Mouse (Mus musculus) 3T3-L1 (cell line): ENCODE measurements around the gene Abcg4.

ENCODE experiments used
- DNase-seq: peaks from one replicate; pipeline ENCODE4 v3.0.0-alpha.2; 2015; ENCODE audit warnings: low read depth, low spot score

Gene Abcg4

DNA sequence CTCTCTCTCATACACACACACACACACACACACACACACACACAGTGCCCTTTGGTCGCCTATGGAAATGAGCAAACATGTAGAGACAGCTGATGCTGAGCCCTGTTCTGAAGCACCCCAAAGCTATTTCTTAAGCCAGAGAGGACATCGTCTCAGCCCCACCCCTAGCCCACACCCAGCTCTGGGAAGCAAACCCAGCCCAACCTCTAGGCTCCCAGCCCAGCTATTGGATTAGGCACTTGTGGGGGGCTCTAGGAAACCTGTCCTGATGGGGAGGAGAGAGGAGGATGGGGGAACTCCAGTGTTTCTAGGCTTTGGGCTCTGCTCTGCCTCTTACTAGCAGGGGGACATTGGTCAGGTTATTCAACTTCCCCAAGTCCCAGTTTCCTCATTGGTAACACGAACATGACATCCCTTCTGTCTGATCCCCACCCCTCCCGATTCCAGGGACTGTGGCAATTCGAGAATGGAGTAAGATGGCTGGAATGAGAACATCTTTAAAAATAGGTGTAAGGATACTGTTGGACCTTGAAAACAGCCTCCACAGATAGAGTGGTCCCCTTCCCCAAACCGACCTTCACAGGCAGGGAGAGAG, 2.1 kb downstream of the Abcg4 start:
- no peak for DNase-seq

GRCm38 (mm10) chr9:44283183-44283582, 5.2 kb downstream of the Abcg4 start:
- no peak for DNase-seq

GRCm38 (mm10) chr9:44269973-44270372, 18.4 kb downstream of the Abcg4 start:
- DNase-seq, result peak; percentile 71

DNA sequence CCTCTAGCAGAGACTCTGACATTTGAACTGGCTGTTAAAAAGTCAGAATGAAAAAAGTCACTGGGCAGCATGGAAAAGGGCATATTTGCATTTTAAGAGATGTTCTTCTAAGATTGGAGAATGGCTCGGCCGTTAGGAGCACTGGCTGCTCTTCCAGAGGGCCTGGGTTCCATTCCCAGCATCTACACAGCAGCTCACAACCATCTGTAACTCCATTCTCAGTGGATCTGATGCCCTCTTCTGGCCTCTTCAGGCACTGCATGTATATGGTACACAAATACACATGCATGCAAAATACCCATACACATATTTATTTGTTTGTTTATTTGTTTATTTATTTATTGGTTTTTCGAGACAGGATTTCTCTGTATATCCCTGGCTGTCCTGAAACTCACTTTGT, 19.3 kb downstream of the Abcg4 start:
- DNase-seq, result peak; percentile 41

- DNase-seq, result peak; percentile 10
Observed at GRCm38 (mm10) chr9:44268432-44268831, 20.0 kb downstream of the Abcg4 start, which contains the start of gene Nlrx1. Gene Nlrx1 (minus strand): TSS chr9:44268599.

GRCm38 (mm10) chr9:44268027-44268360, 20.4 kb downstream of the Abcg4 start:
- DNase-seq, result peak; percentile 61

GRCm38 (mm10) chr9:44267319-44268026, 20.9 kb downstream of the Abcg4 start:
- DNase-seq, result peak; percentile 25

GRCm38 (mm10) chr9:44266478-44267226, 21.8 kb downstream of the Abcg4 start:
- DNase-seq, result no peak

DNA sequence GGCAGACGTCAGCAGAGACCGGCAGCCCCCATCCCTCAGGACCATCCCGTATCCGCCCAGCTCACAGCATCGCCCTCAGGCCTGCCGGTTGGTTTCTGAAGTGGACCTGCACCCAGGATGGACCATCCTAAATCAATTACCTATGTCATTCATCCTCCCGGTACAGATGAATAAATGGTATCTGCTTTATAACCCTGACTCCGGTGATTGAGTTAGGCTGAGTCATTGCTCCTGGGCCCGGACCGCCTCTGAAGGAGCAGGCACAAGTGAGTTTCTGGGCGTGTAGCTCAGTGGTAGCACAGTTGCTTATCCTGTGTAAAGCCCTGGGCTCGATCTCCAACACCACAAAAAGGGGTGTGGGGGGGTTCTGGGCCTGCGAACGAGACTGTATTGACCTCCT, 27.0 kb downstream of the Abcg4 start:
- no peak for DNase-seq

DNA sequence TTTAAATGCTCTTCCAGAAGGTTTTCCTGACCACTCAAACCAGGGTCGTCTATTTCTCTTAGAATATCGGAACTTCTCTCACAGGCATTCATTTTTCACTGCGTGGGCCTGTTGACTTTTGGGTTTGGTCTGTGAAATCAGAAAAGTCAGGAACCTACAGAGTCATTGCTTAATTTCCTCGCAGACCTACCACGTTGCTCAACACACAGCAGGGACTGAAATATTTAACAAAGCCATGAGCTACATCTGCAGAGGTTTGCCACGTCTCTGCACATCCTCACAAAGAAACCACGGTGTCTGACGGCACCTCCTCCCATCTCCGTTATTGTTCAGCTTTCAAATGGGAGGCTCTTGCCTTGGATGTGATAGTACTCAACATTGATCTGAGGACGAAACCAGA, 29.4 kb downstream of the Abcg4 start:
- no peak for DNase-seq

GRCm38 (mm10) chr9:44256213-44256612, 32.2 kb downstream of the Abcg4 start:
- no peak for DNase-seq

GRCm38 (mm10) chr9:44255136-44255521, 33.3 kb downstream of the Abcg4 start:
- DNase-seq, result no peak

DNA sequence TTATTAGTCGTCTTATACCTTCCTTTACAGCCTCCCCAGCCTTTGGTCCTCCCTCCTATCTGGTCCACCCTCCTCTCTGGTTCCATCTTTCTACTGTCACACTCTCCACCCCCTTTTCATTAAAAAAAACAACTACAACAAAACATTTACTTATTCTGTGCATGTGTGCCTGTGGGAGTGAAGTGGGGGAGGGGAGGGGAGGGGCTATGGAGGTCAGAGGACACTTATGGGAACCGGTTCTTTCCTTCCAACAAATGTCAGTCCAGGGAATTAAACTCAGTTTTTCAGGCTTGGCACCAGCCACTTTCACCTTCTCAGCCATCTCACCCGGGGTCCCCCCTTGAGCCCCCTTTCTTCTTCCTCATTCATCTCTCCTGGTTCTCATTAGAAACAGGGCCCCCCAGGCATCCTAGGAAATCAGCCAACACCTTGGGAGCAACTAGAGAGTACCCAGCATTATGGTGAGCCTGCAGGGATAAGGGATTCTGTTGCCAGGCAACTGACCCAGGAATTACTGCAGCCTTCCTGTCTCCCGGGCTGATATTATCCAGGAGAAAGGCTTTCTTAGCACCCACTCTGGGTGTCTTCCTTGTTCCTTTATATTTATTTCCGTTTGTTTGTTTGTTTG, 33.8 kb downstream of the Abcg4 start:
- no peak for DNase-seq

- no peak for DNase-seq
Observed at GRCm38 (mm10) chr9:44253441-44253840, 35.0 kb downstream of the Abcg4 start.

DNA sequence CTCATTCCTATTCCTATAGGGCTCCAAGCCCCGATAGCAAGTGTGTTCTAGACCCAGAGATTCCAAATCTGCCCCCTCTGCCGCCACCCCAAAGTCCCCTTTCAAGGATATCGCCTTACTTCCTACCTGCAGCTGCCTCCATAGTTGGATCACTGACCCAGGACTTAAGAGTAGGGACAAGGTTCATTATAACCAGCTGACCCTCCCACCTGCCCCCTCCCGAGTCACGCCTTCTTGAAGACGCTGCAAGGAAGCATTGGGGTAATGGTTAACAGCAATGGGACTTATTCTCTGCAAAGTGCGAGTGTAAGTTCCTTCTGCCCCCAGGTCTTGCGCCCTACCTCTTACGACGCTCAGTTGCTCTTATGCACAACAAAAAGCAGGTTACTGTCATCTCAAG, 37.1 kb downstream of the Abcg4 start, which contains the start of gene Pdzd3:
Gene Pdzd3 (minus strand): TSS at position 158 of the 400 bp plus-strand sequence.
- DNase-seq, result no peak

GRCm38 (mm10) chr9:44250445-44250844, 38.0 kb downstream of the Abcg4 start:
- no peak for DNase-seq

DNA sequence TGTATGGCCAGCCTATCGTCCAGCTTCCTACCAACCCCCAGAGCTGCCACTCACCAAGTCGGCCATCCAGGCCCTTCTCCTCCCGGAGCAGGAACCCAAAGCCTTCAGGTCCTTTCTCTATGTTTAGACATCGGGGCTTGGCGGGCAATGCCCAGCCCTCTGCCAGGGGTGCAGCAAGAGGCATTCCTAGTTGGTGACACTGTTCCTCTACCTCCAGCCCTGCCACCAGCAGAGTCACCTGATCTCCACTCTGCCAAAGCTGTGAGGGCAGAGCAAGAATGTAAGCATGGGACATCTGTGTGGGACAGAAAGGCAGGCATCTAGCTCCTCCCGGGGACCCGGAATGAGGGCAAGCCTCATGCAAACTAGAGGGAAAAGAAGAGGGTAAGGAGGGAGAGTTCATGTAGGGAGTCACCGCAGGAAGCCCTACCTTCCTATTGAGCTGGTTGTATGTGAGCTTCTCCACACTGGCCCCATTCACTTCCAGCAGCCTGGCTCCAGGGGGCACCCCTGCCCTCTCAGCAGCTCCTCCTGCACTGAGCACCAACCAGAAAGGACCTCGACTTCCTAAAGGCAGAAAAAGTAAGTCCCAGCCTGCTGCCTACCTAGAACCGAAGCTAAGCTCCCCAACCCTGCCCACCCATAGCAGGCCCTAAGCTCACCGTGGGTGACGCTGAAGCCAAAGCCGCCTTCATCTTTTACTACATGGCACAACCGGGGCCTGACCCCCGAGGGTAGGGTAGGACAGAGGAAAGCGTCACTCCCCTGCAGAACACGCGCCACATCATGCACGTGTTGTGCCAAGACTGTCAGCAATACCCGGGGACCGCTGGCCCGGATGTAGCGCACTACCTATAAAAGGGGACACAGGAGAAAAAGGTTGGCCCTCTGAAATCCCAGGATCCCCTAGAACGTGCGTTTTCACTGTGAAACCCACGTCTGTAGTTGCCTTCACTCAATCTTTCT, 39.0 kb downstream of the Abcg4 start:
- DNase-seq, result peak; percentile 49

DNA sequence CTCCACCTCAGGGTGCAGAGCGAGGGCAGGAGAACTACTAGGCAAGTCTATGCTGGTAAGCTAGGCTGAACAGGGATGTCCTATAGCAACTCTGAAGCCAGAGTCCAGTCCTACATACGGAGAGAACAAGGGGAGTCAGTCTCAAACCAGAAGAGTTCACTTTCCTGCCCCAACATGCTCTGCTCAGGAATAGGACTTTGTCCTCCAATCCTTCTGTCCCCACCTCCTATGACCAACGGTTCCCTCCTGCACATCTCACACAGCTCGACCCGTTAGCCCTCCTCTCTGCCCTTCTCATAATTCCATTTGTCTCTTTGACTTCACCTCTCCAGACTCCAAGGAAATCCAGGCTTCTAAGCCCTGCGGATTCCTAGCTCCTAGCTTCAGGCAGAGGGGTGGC, 40.5 kb downstream of the Abcg4 start:
- no peak for DNase-seq

DNA sequence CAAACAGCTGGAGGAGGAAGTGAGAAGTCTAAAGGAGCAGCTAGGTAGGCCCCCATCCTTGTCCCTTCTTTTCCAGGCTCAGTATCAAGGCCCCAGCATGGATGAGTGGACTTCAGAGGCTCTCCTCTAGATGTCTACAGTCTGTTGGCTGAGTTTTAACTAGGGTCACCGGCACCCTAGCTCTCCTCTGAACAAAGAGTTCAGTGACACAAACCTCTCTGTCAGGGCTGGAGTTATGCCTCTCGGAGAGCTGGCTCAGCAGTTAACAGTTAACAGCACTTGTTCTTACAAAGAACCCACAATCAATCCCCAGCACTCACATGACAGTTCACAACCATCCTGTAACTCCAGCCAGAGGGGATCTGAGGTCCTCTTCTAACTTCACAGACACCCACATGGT, 44.8 kb downstream of the Abcg4 start:
- DNase-seq, result no peak

DNA sequence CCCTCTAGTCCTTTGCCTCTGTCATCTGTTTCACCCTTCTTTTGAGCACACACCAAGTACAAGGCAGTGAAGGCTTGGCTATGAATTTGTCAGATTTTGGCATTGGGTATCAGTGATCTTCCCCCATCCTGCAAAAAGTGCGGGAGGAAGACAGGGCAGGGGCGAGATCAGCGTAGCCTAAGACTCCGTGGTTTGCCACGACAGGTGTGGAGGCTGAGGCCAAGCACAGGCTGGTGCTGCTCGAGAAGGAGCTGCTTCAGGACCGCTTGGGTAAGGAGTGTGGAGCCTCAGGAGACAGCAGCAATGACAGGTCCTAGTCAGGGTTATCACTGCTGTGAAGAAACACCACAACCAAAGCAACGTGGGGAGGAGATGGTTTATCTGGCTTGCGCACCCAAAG, 47.0 kb downstream of the Abcg4 start:
- no peak for DNase-seq

DNA sequence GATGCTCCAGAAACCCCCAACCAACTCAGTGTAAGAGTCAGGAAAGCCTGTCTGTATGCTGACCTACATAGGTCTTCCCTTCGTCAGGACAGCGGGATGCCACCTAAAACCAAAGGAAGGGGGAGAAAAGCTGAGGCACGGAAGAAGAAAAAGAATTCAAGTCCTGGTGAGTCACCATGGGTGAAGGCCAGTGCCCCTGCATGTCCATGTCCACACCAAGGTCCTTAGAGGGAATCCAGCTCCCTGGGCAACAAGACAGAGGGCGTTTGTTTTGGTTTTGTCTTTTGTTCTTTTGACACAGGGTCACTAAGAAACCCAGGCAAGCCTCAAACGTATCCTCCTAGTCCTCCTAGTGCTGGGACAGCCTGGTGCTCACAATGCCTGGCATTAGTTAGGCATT, 47.5 kb downstream of the Abcg4 start:
- no peak for DNase-seq
